Mouse (Mus musculus): ENCODE data around the gene Gm10188.
A peak's percentile ranks its signal among the peaks of the same experiment; 100 is the strongest.

The Gm10188 gene

DNA sequence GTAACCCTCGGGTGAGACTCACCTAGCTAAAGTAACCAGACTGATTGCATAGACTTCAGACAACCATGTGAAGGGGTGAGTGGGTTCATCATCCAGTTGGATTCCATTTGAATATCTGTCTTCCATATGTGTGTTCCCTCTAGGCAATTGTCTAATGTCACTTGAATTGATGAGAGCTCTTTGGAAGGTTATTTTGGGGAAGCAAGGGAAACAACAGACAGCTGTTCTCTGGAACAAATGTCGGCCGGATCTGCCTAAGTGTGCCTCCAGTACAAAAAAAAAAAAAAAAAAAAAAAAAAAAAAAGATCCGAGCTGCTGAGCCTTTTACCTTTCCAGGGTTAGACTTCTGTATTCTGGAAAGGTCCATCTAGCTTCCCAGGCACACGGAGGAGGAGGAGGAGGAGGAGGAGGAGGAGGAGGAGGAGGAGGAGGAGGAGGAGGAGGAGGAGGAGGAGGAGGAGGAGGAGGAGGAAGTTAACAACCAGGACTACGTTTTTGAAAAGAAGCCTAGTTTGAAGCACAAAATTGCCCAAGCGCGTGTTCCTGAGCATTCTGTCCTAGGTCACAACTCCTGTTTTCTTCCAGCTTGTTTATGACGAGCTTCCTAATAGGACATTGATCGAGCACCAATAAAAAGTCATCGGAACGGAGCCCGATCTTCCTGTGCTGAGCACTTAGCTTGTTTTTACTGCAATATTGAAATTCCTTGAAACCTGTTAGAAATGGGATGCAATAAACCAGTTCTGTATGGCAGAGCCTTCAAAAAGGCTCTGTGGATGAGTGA, 3.1 kb downstream of the Gm10188 start:
- DNase-seq (ENCODE audit: low spot score) = no peak

DNA sequence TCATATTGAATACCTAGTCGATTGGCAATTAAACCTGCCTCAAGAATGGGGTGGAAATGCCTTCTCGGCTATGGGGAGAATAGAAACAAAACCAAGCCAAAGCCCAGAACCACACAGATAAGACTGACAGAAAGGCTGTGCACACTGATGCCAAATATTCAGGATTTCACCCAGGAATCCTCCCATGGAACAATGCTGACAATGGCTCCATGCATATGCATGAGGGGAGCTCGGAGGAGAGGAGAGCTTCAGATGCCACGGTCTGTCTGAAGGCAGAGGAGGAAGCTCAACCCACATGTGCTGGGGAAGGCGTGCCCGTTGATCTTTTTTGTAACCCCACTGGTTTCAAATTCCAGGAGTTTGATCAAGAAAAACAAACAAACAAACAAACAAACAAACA, 7.4 kb downstream of the Gm10188 start:
- DNase-seq (ENCODE audit: low spot score) = no peak

DNA sequence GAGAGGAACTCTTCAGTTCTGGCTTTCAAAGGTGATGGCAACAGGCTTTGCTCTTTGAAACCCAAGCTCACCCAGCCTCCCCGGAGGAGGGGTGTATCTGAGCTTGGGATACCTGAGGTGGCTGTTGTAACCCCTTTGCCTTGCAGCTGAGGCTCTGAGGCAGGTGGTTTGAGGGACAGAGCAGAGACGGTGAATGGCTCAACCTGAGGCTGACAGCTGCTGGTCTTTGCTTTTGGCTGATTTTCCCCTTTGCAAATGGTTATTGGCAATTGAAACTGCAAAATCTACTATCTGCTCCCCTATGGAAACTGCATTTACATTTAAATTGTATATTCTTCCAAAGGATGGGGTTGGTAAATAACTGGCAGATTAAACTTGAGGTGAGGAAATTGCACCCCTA, 7.9 kb downstream of the Gm10188 start:
- DNase-seq (ENCODE audit: low spot score) = no peak

DNA sequence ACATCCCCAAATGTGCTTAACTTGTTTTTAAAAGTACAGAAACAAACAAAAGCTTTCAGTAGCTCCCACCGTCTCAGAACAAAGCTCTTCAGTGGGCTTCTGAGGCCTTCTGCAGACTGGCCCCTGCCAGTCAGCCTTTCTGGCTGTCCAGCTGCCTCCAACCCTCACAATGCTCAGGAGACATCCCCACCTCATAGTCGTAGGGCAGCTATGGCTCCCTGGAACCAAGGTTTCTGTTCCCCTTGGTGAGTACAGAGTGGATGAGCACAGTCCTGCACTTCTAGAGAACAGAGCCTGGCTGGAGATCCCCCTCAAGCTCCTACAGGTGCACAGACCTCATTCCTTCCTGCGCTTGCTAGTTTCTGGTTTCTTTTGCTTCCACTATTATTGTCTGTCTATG, 13.3 kb downstream of the Gm10188 start:
- no peak for DNase-seq (ENCODE audit: low spot score)

DNA sequence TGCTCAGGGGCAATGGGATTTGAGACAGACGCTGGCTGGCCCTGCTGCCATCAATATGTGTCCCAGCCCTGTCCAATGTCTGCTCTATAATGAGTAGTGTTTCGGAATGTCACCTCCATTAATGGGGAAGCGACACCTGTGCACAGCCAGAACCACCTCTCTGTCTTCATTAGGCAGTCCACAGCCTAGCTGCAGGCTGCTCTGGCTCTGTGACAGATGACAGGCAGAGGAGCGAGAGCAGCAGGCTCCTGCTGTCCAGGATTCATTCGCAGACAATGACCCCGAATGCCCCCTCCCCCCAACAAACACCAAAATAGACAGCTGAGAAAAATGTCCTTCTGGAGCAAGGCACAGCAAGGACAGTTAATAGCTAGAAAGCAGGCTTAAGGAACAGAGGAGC, 16.5 kb downstream of the Gm10188 start:
- DNase-seq (ENCODE audit: low spot score) = no peak

DNA sequence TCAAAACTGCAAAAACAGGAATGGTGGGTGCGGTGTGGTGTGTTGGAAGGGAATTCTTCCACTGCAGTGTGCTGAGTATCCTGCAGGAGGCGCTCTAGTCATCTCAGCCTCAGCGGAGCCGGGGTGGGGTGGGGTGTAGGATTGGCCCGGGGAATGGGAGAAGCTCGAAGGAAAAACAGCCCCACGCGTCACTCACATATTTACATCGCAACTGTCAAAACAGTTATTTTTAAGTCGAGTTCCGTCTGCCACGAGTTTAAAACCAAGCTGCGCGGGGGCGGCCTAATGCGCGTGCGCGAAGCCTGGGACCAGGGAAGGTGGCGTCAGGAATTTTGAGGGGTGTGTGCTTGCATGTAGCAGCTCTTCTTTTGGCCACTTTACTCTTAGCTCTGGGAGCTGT, 17.3 kb downstream of the Gm10188 start:
- DNase-seq (ENCODE audit: low spot score) = peak; percentile 58

DNA sequence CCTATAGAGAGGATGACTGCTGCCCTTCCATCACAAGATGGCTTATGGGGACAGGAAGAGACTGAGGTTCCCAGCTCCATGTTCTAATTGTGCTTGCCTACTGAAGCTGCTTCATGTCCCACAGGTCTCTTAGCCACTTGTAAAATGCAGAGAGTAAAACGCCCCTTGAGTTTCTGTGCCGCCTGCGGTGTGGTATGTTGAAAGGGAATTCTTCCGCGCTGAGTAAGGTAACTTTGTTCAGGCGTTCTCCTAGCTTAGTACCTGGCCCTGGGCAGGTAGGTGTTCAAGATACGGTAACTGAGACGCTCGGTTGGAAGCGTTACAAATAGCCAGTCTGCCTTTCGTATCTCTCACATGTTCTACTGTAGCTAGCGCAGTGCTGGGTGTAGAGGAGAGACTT, 17.9 kb downstream of the Gm10188 start:
- no peak for DNase-seq (ENCODE audit: low spot score)

DNA sequence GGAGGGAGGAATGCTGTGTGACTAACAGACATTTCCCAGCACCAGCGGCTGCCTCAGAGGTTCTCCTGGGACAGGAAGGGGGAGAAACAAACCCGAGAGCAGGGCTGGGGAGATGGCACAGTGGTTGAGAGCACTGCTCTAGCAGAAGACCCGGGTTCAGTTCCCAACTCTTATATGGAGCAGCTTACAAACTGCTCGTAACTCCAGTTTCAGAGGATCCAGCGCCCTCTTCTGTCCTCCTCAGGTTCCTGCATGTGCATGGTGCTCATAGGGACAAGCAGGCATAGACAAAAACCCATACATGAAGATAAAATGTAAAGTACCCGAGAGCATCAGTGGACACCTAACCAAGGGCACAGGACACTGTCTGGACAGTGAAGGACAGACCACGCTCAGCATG, 18.6 kb downstream of the Gm10188 start:
- DNase-seq (ENCODE audit: low spot score) = no peak

DNA sequence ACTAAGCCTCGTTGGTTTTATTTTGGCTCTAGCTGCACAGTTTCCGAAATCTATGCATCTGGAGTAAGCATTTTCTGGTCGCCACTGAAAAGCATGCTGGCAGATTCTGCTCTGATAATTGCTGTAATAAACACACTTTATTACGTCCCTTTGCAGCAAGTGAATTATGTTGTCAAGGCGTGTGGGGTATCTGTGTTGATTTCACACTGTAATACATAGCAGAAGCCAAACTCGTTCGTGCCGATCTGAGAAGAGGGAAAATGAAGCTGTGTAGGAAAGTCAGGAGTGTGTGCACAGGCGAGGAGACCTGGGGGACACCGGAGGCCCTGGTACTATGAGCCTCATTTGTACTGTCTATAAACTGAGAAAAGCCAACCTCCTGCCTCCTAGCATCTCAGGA, 20.2 kb downstream of the Gm10188 start:
- no peak for DNase-seq (ENCODE audit: low spot score)

DNA sequence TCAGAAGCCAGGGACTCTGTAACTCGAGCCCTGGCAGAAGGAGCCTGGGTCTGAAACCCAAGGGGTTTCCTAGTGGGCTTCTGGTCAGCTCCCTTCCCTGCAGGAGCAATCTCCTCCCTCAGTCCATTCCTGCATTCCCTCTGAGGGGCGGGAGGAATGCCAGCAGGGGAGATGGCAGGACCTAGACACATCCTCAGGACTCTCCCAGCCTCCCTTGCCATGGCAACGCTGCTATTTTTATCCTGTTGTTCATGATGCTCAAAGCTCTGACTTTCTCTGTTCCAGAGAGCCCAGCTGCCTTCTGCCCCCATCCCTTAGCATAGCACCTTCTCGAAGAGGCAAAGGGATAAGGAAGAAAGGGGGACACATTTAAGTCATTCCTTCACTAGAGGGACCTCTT, 21.4 kb downstream of the Gm10188 start:
- DNase-seq (ENCODE audit: low spot score) = no peak

DNA sequence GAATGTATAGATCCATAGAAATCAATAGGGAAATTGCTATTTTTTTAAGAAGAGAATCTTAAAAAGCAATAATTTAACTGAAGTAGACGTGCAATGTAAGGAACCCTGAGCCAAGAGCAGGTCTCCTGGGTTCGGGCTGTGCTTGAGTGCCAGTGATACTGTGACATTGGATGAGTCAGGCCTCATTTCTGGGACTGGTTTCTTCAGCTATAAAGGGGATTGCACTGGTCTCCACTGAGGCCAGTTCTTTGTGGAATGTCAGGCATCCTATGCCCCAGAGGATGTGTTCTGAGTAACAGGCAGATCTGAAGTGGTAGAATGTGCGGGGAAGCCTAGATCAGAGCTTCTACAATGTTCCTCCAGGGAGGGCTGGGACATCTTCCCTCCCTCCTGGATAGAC, 22.7 kb downstream of the Gm10188 start:
- no peak for DNase-seq (ENCODE audit: low spot score)

DNA sequence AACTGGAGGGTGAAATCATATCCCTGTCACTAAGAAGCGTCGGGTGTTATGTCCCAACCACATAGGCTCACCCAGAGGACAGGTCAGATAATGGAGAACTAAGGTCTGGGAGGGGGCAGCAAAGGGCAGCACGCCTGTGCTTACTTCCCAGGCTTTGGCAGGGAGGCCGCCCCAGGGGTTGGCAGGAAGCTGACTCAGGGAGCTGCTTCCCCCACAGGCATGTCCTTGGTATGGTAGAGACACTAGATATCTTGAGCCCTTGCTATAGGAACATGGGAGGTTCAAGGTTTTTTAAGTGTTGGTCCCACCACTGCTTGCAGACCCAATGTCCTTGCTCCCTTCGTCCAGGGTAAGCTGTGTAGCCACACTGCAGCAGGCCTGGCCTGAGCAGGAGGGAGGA, 23.6 kb downstream of the Gm10188 start:
- no peak for DNase-seq (ENCODE audit: low spot score)

DNA sequence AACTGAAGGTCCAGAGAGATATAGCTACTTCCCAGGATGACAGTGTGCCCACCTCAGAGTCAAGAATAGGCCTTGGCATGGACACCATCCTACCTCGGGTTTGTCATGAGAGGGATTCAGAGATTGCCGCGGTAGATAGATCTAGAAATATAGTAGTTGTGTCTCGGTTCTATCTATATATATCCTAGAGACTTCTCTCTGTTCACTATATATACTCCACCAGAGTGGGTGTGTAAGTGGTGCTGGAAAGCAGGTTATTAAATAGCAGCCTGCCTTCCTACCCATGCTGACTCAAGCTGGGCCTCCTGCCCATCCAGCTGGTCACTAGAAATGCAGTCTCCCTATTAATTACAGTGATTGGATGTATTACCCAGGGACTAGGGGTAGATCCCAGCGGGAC, 26.8 kb downstream of the Gm10188 start:
- DNase-seq (ENCODE audit: low spot score) = no peak

DNA sequence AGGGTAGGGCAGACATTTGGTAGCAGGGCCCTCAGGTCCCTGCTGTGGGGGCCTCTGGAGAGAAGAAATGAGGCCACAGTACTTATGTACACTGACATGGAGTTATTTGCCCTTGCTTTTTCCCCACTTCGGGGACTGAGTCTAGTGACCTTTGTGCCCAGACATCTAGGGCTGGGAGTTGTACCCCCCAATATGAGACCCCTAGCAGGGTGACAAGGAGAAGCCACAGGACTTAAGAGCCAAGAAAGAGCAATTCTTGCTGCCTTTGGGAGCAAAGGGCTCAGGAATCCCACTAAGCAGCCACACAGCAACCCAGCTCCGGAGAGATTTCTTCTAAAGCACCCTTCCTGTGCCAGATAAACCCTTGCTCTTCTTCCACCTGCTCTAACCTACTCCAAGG, 27.6 kb downstream of the Gm10188 start:
- DNase-seq (ENCODE audit: low spot score) = no peak

DNA sequence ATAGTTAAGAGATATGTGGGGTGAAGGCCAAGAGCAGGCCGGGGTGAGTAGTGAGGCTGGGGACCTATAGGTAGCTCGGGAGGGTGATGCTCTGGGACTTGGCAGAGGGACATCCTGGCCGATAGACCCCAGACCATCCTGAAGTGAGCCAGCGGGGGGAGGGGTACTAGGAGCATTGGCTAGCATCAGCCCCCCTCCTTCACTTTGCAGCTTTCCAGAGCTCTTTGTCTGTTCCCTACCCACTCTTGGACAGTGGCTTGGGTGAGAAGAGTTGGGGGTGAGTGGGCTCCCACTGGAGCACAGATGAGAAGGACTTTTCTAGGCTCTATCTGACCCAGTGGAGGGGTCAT, 28.1 kb downstream of the Gm10188 start:
- DNase-seq (ENCODE audit: low spot score) = no peak

DNA sequence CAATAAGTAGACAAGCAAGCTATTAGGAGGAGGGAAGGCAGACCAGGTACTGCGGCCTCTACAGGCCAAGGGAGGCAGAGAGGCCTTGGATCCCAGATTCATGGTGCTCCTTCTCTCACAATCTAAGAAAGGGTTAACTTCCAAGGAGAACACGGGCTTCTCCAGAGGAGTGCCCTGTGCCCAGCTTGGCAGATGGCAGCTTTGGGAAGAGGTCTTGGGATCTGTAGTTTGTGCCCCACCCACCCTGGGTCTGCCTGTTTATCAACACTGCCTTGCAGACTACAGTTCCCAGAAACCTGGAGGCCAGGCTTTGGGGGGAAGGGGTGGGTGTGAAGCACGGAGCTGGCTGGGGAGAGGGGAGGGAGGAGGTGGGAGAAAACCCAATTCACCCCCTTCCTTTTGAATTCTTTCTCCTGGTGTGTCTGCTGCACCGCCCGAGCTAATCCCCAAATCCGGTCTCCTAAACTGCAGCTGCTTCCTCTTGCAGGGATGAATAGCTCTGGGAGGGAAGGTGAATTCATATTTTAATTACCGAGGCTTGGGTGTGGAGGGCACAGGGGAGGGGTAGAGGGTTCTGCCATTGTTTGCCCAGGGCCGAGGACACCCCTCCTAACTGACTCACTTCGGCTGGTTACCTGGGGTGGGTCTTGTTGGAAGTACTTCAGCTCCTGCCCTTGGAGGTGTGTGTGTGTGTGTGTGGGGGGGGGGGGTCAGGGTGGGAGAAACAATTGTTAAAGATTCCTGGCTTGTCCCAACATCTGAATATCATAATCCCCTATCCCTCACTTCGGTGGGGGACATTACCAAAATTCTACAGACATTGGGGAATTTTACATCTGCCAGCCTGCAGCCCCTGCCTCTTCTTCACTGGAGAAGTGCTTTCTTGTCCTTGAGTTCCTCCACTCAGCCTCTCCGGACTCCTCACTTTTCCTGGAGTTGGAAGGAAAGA, 28.7 kb downstream of the Gm10188 start:
- DNase-seq (ENCODE audit: low spot score) = no peak

DNA sequence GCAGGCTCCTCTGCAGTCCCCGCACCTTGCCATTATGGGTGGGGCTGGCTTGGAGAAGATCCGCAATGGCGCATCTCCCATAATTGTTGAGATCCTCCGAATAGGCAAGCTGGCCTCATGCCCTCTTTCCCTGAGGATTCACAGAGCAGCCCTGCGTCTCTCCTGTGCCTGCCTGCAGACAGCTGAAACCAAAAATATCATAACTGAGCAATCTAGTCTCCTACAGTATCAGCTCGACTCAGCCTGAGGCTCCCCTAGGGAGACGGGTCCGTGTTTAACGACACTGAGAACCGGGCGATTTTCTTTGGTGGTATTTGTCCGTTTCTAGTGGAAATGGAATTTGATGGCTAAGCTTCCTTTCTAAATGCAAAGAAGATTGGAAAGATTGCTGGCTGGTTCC, 29.6 kb downstream of the Gm10188 start:
- DNase-seq (ENCODE audit: low spot score) = no peak

DNA sequence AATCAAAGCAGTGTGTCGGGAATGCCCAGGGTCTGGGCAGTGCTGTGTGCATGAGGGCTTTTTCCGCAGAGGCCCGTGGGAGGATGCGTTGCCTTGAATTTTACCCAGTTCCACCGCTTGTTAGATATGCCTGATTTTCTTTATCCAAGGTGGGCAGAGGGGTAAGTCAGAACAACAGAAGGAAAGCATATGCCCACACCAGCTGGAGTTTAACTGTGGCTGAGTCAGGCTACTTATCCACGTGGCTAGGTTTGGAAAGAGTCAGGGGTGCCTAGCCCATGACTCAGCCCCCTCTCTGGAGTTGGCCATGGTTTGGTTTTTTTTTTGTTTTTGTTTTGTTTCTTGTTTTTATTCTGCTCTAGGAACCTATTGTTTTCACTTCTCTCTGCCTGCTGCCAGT, 30.3 kb downstream of the Gm10188 start:
- DNase-seq (ENCODE audit: low spot score) = no peak

DNA sequence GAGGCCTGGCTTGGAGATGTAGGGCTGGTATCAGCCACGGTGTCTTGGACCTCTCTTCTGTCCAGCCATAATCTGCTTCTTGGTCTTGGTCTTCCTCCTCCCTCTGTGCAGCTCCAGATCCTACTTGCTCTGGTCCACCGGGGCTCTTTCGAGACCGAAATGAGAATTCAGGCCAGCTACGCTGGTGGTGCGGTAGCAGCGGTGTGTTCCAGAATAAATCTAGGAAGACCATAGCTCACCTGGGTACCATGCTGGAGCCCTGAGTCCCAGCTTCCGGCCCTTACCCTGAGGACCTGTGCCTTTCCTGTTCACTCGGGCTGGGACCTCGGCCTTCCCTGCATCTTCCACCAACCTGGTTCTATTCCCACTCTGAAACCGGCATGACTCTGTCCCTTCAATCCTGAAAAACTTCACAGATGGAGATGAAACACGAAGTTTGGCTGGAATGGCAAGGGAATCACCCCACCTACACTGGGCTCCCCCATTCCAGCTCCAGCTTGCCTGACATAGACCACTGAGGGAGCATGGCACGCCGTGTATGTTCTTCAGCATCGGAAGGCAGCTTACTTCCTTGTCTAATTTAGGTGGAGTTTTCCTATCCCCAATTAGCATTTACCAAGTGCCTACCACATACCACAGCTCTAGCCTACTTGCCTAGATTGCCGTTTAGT, 31.0 kb downstream of the Gm10188 start:
- DNase-seq (ENCODE audit: low spot score) = no peak

DNA sequence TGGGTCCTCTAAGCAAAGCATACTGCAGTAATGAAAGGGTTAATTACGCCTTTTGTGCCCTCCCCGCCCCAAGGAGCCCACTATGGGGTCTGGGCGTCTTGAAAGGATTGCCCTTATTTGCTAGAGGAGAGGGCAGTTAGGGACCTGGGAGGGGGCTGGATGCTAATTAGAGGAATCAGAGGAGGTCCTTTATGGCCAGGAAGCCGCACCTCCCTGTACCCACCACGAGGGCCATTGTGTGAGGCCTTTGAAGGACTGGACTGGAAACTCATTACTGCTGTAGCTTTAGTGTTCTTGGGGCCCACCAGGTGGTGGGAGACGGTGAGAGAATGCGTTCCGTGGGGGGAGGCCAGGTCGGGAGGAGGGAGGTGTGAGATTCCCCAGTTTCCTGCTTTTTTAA, 31.9 kb downstream of the Gm10188 start:
- DNase-seq (ENCODE audit: low spot score) = no peak

DNA sequence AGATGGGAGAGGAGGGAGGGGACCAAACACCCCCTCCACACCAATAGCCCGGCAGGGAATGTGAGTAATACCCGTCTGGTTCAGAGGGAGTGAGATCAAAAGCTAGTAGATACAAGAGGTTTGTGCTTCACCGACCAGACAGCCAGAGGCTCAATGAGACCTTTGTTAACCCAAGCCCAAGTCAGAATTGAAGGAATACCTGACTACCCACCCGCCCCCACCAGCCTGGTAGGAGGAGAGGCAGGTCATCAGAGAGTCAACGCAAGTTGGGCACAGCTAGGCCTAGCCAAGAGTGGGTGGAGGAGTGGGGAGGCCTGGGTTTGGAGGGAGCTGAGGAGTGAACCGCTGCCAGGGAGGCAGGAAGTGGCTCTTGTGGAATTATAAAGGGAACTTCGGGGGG, 33.2 kb downstream of the Gm10188 start:
- DNase-seq (ENCODE audit: low spot score) = no peak

DNA sequence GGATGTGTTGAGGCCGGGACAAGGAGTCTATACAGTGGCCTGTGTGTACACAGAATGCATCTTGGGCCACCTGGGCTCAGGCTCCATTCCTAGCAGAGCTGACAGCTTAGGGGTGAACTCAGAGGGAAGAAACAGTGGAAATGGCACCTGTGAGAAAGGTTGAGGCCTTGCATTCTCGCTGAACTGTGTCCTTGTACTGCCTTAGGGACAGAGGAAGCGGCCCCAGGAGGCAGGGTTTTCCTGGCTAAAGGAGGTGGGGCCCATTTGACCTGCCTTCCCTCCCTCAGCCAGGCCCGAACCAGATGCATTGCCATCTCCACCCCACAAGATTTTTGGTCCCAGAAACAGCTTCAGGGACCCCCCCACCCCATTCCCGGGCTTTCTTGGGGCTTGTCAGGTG, 33.9 kb downstream of the Gm10188 start:
- DNase-seq (ENCODE audit: low spot score) = no peak

DNA sequence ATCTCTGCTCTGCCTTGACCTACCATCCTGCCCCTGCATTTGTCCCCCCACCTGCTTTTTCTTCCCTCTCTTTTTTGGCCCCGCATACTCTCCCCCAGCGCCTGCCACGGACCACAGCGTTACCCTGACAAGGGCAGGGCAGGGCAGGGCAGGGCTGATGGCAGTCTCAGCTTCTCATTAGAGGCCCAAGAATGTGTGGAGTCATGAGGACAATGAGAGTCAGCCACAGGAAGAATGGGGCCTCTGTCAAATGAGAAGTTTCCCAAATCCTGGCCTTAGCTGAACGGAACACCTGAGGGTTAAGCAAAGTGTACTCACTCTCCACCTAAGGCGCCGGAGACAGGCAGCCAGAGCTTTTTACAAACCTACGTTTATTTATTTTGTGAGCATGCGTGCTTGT, 34.5 kb downstream of the Gm10188 start:
- DNase-seq (ENCODE audit: low spot score) = no peak
